Mouse (Mus musculus) MEL (cell line): ENCODE results near the gene H2afb3.
A peak's percentile ranks its signal among the peaks of the same experiment; 100 is the strongest.

Experiments
- CTCF ChIP-seq, 3 experiments: IDR thresholded peaks in 2 of 3; conservative IDR thresholded peaks in 1 of 3; 2 replicates each; pipeline ENCODE4 v1.5.1; 2011 to 2012; ENCODE audit warnings: low read length in 3 of 3, low read depth in 2 of 3, mild to moderate bottlenecking in 2 of 3, improper control_type of control experiment in 1 of 3, inconsistent platforms in 1 of 3, mixed read lengths in 1 of 3, moderate library complexity in 1 of 3; ENCODE audit not compliant: control insufficient read depth in 1 of 3, insufficient read depth in 1 of 3, poor library complexity in 1 of 3, severe bottlenecking in 1 of 3
- GATA1 ChIP-seq: IDR thresholded peaks from 2 replicates; pipeline ENCODE4 v1.6.1; 2011; ENCODE audit warnings: low read depth, low read length, improper control_type of control experiment
- JUND ChIP-seq: IDR thresholded peaks from 2 replicates; pipeline ENCODE4 v1.6.1; 2011; ENCODE audit warnings: low read depth, mild to moderate bottlenecking, improper control_type of control experiment, low read length
- POLR2A ChIP-seq, 2 experiments: IDR thresholded peaks; 2 replicates each; pipeline ENCODE4 v1.6.1; 2011 to 2012; ENCODE audit warnings: low read length in 2 of 2, mild to moderate bottlenecking in 2 of 2, control low read depth in 1 of 2, improper control_type of control experiment in 1 of 2, low read depth in 1 of 2, moderate library complexity in 1 of 2; ENCODE audit not compliant: control insufficient read depth in 1 of 2, insufficient read depth in 1 of 2, poor library complexity in 1 of 2
- RCOR1 ChIP-seq: IDR thresholded peaks from 2 replicates; pipeline ENCODE4 v1.6.1; 2012; ENCODE audit warnings: low read depth, mild to moderate bottlenecking, inconsistent platforms, low read length, improper control_type of control experiment
- ZC3H11A ChIP-seq: IDR thresholded peaks from 2 replicates; pipeline ENCODE4 v1.6.1; 2012; ENCODE audit warnings: low read depth, mild to moderate bottlenecking, inconsistent platforms, low read length, improper control_type of control experiment

DNA sequence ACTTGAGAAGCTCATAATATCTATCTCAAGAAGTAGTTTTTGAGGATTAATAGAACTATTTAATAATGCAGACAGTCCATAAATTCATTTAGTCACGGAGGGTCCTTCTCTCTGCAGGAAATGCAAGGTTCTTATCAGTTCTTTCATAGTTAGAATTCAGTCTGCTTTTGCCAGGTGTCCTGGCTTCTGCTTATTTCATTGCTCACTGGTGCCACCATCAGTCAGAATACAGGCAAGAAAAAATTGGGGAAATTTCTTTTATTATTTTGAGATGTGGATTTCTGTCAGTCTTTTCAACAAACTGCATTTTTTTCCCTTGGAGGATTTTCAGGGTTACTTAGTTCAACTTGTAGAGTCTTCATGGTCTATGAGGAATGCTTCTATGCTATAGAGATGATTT lies 25.4 kb downstream of the H2afb3 start:
- TF ChIP-seq RCOR1 = no peak
- TF ChIP-seq ZC3H11A = peak; percentile 67
- no peak for TF ChIP-seq POLR2A (IDR thresholded peaks at IDR 0.05; ENCODE audit: control insufficient read depth in 1 of 2, insufficient read depth in 1 of 2, low read depth in 1 of 2, low read length in 2 of 2, poor library complexity in 1 of 2)
- TF ChIP-seq JUND = no peak
- peak in 2 of 3 experiments; percentile 25 to 70; a peak in 4 of 6 replicates for TF ChIP-seq CTCF (IDR thresholded peaks at IDR 0.05 in 2 of 3, conservative IDR thresholded peaks at IDR 0.05 in 1 of 3; ENCODE audit: control insufficient read depth in 1 of 3, insufficient read depth in 1 of 3, low read depth in 2 of 3, low read length in 3 of 3, poor library complexity in 1 of 3, severe bottlenecking in 1 of 3)
- TF ChIP-seq GATA1 = peak; percentile 63
